Mouse (Mus musculus) c-Kit-positive CD71-negative TER-119-negative erythroid progenitor cells, embryonic 14.5 days (primary cell): ENCODE results near the gene C2cd2.
"Not testable (repeated sequence)": the region's sequence is repeated elsewhere in the genome, so short reads cannot be mapped to it uniquely, and the experiment has no call there.

Experiments used
- DNase-seq: peaks from one replicate; pipeline ENCODE4 v3.0.0-alpha.2; 2013; ENCODE audit warnings: low read depth

The C2cd2 gene

GRCm38 (mm10) chr16:97946993-97947392 is 15.4 kb downstream of the C2cd2 start:
- not testable (repeated sequence) for DNase-seq

GRCm38 (mm10) chr16:97941844-97942243 is 20.6 kb downstream of the C2cd2 start:
- no peak for DNase-seq

- DNase-seq: no peak
These were observed 21.9 kb downstream of the C2cd2 start for GRCm38 (mm10) chr16:97940471-97940973.

- DNase-seq: no peak
These were observed 26.6 kb downstream of the C2cd2 start for GRCm38 (mm10) chr16:97935815-97936214.

GRCm38 (mm10) chr16:97930231-97930630 is 32.2 kb downstream of the C2cd2 start:
- no peak for DNase-seq

GRCm38 (mm10) chr16:97929520-97929919 is 32.9 kb downstream of the C2cd2 start:
- DNase-seq: no peak

GRCm38 (mm10) chr16:97927331-97927938 is 35.0 kb downstream of the C2cd2 start:
- DNase-seq: no peak

GRCm38 (mm10) chr16:97926381-97926780 is 36.0 kb downstream of the C2cd2 start:
- no peak for DNase-seq

- no peak for DNase-seq
These were observed 36.6 kb downstream of the C2cd2 start for GRCm38 (mm10) chr16:97925760-97926159.

GRCm38 (mm10) chr16:97923700-97924099 is 38.7 kb downstream of the C2cd2 start:
- DNase-seq: no peak

GRCm38 (mm10) chr16:97922779-97923126 is 39.6 kb downstream of the C2cd2 start:
- DNase-seq: no peak

- DNase-seq: peak; percentile 69
These were observed 40.2 kb downstream of the C2cd2 start for GRCm38 (mm10) chr16:97921961-97922778.

GRCm38 (mm10) chr16:97920621-97921020 is 41.8 kb downstream of the C2cd2 start:
- no peak for DNase-seq

- no peak for DNase-seq
These were observed 42.6 kb downstream of the C2cd2 start for GRCm38 (mm10) chr16:97919793-97920192.

GRCm38 (mm10) chr16:97912873-97913272 is 49.5 kb downstream of the C2cd2 start:
- DNase-seq: no peak

GRCm38 (mm10) chr16:97909356-97909755 is 53.0 kb downstream of the C2cd2 start:
- DNase-seq: no peak

GRCm38 (mm10) chr16:97907496-97907895 is 54.9 kb downstream of the C2cd2 start:
- DNase-seq: no peak

- DNase-seq: no peak
These were observed 56.1 kb downstream of the C2cd2 start for GRCm38 (mm10) chr16:97906337-97906736.

GRCm38 (mm10) chr16:97905449-97905991 is 56.9 kb downstream of the C2cd2 start:
- DNase-seq: no peak

- DNase-seq: no peak
These were observed 58.4 kb downstream of the C2cd2 start for GRCm38 (mm10) chr16:97904035-97904434.

- DNase-seq: no peak
These were observed 64.9 kb downstream of the C2cd2 start for GRCm38 (mm10) chr16:97897346-97898024.

- no peak for DNase-seq
These were observed 74.6 kb downstream of the C2cd2 start for GRCm38 (mm10) chr16:97887762-97888161.

- DNase-seq: no peak
These were observed 78.7 kb downstream of the C2cd2 start for GRCm38 (mm10) chr16:97883696-97884095.
